Mouse (Mus musculus) embryonic facial prominence, embryonic 11.5 days (tissue): Measurements from ENCODE around the gene Med26. TPM values are rescaled to one million over a fixed set of nuclear protein-coding genes. Genes with fewer than 3 reads are reported as not detected.

ENCODE experiments used
- ATAC-seq: fragments of 200-750 bp; cut with Nextera tagmentation; replicated peaks from 2 replicates; pipeline ENCODE4 v1.8.0; 2017; ENCODE audit warnings: low read depth; ENCODE audit not compliant: insufficient number of reproducible peaks, low FRiP score, low TSS enrichment
- DNase-seq: peaks from one replicate; pipeline ENCODE4 v3.0.0-alpha.2; 2015; ENCODE audit warnings: low spot score
- H3K27ac ChIP-seq: fragments of 300-500 bp; sonication (generic); replicated peaks from 2 replicates; pipeline ENCODE4 v1.5.1; 2014; ENCODE audit warnings: mild to moderate bottlenecking, low read depth, low read length, control low read depth
- H3K27me3 ChIP-seq: fragments of 300-500 bp; sonication (generic); 2 replicates; pipeline ENCODE4 v1.6.1; 2014; ENCODE audit warnings: mild to moderate bottlenecking, low read length, moderate library complexity, mixed read lengths; ENCODE audit not compliant: control insufficient read depth, insufficient read depth
- H3K36me3 ChIP-seq: fragments of 300-500 bp; sonication (generic); replicated peaks from 2 replicates; pipeline ENCODE4 v1.6.1; 2014; ENCODE audit warnings: low read depth, mild to moderate bottlenecking, low read length, moderate library complexity, mixed read lengths; ENCODE audit not compliant: control insufficient read depth, insufficient read depth
- H3K4me1 ChIP-seq: fragments of 300-500 bp; sonication (generic); 2 replicates; pipeline ENCODE4 v1.6.1; 2014; ENCODE audit warnings: low read length, mixed read lengths; ENCODE audit not compliant: control insufficient read depth, insufficient read depth
- H3K4me2 ChIP-seq: fragments of 300-500 bp; sonication (generic); 2 replicates; pipeline ENCODE4 v1.6.1; 2014; ENCODE audit warnings: low read depth, mild to moderate bottlenecking, control low read depth, low read length, moderate library complexity
- H3K4me3 ChIP-seq: fragments of 300-500 bp; sonication (generic); 2 replicates; pipeline ENCODE4 v1.5.1; 2014; ENCODE audit warnings: low read depth, low read length, control low read depth
- H3K9ac ChIP-seq: fragments of 300-500 bp; sonication (generic); replicated peaks from 2 replicates; pipeline ENCODE4 v1.6.1; 2014; ENCODE audit warnings: mild to moderate bottlenecking, control low read depth, low read length
- H3K9me3 ChIP-seq: fragments of 300-500 bp; sonication (generic); replicated peaks from 2 replicates; pipeline ENCODE4 v1.6.1; 2016; ENCODE audit warnings: mild to moderate bottlenecking, low read length, inconsistent platforms, mixed read lengths; ENCODE audit not compliant: control insufficient read depth
- WGBS: fragments of 180-500 bp; shearing (Covaris S2); extraction: QIAGEN DNeasy Blood & Tissue Kit; methylation state at CpG from one replicate; pipeline ENCODE4 v1.1.7; 2014; 5-methylcytosine and 5-hydroxymethylcytosine counted together
- polyA plus RNA-seq: library from polyadenylated mRNA; unstranded; fragments of >200 nt; fragmentation: Nextera tagmentation; extraction: Ambion mirVana; gene quantifications from 2 replicates; pipeline ENCODE4 v1.2.1, GENCODE M21; 2014

Med26 gene
- polyA plus RNA-seq, 1 experiment from 2014 or later = 12.1 TPM

- Histone ChIP-seq H3K4me1 (no peaks in the 10 kb centered on the region), H3K4me3 (no peak overlapping the region), H3K9ac (no peak overlapping the region), H3K27ac (no peak overlapping the region), H3K36me3 (no peaks in the 10 kb centered on the region), H3K4me2 (no peak overlapping the region), H3K27me3 (no peaks in the 10 kb centered on the region), H3K9me3 (no peaks in the 10 kb centered on the region)
- ATAC-seq = no peak
- WGBS = 91% methylated on average over 3 of the region's 3 CpGs
- DNase-seq = no peak
Observed at GRCm38 (mm10) chr8:72534888-72535287, 13.2 kb downstream of the Med26 start.

GRCm38 (mm10) chr8:72532103-72532502 lies 16.0 kb downstream of the Med26 start:
- Histone ChIP-seq H3K9me3 (no peaks in the 10 kb centered on the region), H3K36me3 (no peaks in the 10 kb centered on the region), H3K27ac (no peak overlapping the region), H3K27me3 (no peaks in the 10 kb centered on the region), H3K4me3 (no peak overlapping the region), H3K4me1 (no peaks in the 10 kb centered on the region), H3K4me2 (no peak overlapping the region), H3K9ac (no peak overlapping the region)
- no peak for ATAC-seq
- 86% methylated on average over 1 of the region's 1 CpGs for WGBS
- no peak for DNase-seq

GRCm38 (mm10) chr8:72521888-72522287 lies 26.2 kb downstream of the Med26 start:
- H3K4me1 ChIP-seq = no peaks in the 10 kb centered on the region
- H3K4me2 ChIP-seq = no peak overlapping the region
- no peaks in the 10 kb centered on the region for H3K9me3 ChIP-seq
- DNase-seq (no peak), ATAC-seq (no peak)
- no peak overlapping the region for H3K27ac ChIP-seq
- no peaks in the 10 kb centered on the region for H3K36me3 ChIP-seq
- no peaks in the 10 kb centered on the region for H3K27me3 ChIP-seq
- H3K9ac ChIP-seq = no peak overlapping the region
- no peak overlapping the region for H3K4me3 ChIP-seq

GRCm38 (mm10) chr8:72517421-72517988 lies 30.6 kb downstream of the Med26 start:
- Histone ChIP-seq H3K36me3 (no peaks in the 10 kb centered on the region), H3K4me1 (no peaks in the 10 kb centered on the region), H3K4me2 (no peak overlapping the region), H3K9ac (no peak overlapping the region), H3K9me3 (no peaks in the 10 kb centered on the region), H3K4me3 (no peak overlapping the region), H3K27me3 (no peaks in the 10 kb centered on the region), H3K27ac (no peak overlapping the region)
- ATAC-seq (no peak), DNase-seq (no peak)
- 85% methylated on average over 7 of the region's 7 CpGs for WGBS

- ATAC-seq (no peak), DNase-seq (no peak)
- Histone ChIP-seq H3K9me3 (no peaks in the 10 kb centered on the region), H3K9ac (no peak overlapping the region), H3K4me1 (no peaks in the 10 kb centered on the region), H3K27me3 (no peaks in the 10 kb centered on the region), H3K36me3 (no peaks in the 10 kb centered on the region), H3K4me3 (no peak overlapping the region), H3K27ac (no peak overlapping the region), H3K4me2 (no peak overlapping the region)
- WGBS = 91% methylated on average over 1 of the region's 1 CpGs
Observed at GRCm38 (mm10) chr8:72513158-72513557, 34.9 kb downstream of the Med26 start.

- Histone ChIP-seq H3K9ac (no peak overlapping the region), H3K36me3 (no peaks in the 10 kb centered on the region), H3K4me2 (no peak overlapping the region), H3K27me3 (no peaks in the 10 kb centered on the region), H3K4me3 (no peak overlapping the region), H3K9me3 (no peaks in the 10 kb centered on the region), H3K4me1 (no peaks in the 10 kb centered on the region), H3K27ac (no peak overlapping the region)
- DNase-seq = no peak
- WGBS = 84% methylated on average over 1 of the region's 1 CpGs
- no peak for ATAC-seq
Observed at GRCm38 (mm10) chr8:72512648-72513047, 35.4 kb downstream of the Med26 start.

- no peaks in the 10 kb centered on the region for H3K36me3 ChIP-seq
- no peaks in the 10 kb centered on the region for H3K4me1 ChIP-seq
- H3K4me3 ChIP-seq = no peak overlapping the region
- no peaks in the 10 kb centered on the region for H3K9me3 ChIP-seq
- DNase-seq = no peak
- no peak overlapping the region; the same call in 1 of the 2 replicates for H3K9ac ChIP-seq
- ATAC-seq = no peak
- H3K4me2 ChIP-seq = no peak overlapping the region
- WGBS = 80% methylated on average over 1 of the region's 1 CpGs
- no peak overlapping the region for H3K27ac ChIP-seq
- no peaks in the 10 kb centered on the region for H3K27me3 ChIP-seq
Observed at GRCm38 (mm10) chr8:72507505-72507904, 40.6 kb downstream of the Med26 start.

- Histone ChIP-seq H3K9ac (no peak overlapping the region), H3K4me3 (no peak overlapping the region)
Observed at GRCm38 (mm10) chr8:72504637-72505314, 43.3 kb downstream of the Med26 start.

More at GRCm38 (mm10) chr8:72504637-72505314, 43.3 kb downstream of the Med26 start:
- no peak for ATAC-seq
- no peaks in the 10 kb centered on the region for H3K36me3 ChIP-seq
- H3K4me1 ChIP-seq = no peaks in the 10 kb centered on the region
- DNase-seq = no peak
- no peak overlapping the region for H3K4me2 ChIP-seq
- H3K27ac ChIP-seq = no peak overlapping the region
- H3K27me3 ChIP-seq = no peaks in the 10 kb centered on the region
- no peaks in the 10 kb centered on the region for H3K9me3 ChIP-seq
